Mouse (Mus musculus) NIH3T3 (cell line): Measurements from ENCODE around the gene Lrrc56.
A peak's percentile ranks its signal among the peaks of the same experiment; 100 is the strongest.

Experiments
- DNase-seq: peaks from one replicate; pipeline ENCODE4 v3.0.0-alpha.2; 2012; ENCODE audit warnings: low read depth

Gene Lrrc56

GRCm38 (mm10) chr7:141192776-141193347 lies 1.1 kb upstream of the Lrrc56 start:
- DNase-seq, result no peak

- no peak for DNase-seq
These were observed 555 bp upstream of the Lrrc56 start for GRCm38 (mm10) chr7:141193348-141193856.

- DNase-seq, result no peak
These were observed 452 bp downstream of the Lrrc56 start for GRCm38 (mm10) chr7:141194409-141194808.

GRCm38 (mm10) chr7:141194830-141195229 lies 873 bp downstream of the Lrrc56 start:
- DNase-seq, result peak; percentile 93

- DNase-seq, result no peak
These were observed 1.8 kb downstream of the Lrrc56 start for GRCm38 (mm10) chr7:141195754-141196153.

- DNase-seq, result no peak
These were observed 2.8 kb downstream of the Lrrc56 start for GRCm38 (mm10) chr7:141196619-141197282.

- DNase-seq, result no peak
These were observed 4.2 kb downstream of the Lrrc56 start for GRCm38 (mm10) chr7:141198121-141198520.

- no peak for DNase-seq
These were observed 10.6 kb downstream of the Lrrc56 start for GRCm38 (mm10) chr7:141204546-141204945.

- DNase-seq, result no peak
These were observed 11.5 kb downstream of the Lrrc56 start for GRCm38 (mm10) chr7:141205504-141205903.

- DNase-seq, result no peak
These were observed 12.4 kb downstream of the Lrrc56 start for GRCm38 (mm10) chr7:141206182-141206937.

- DNase-seq, result no peak
These were observed 15.6 kb downstream of the Lrrc56 start for GRCm38 (mm10) chr7:141209526-141209925.

- no peak for DNase-seq
These were observed 16.2 kb downstream of the Lrrc56 start for GRCm38 (mm10) chr7:141210137-141210536.

GRCm38 (mm10) chr7:141210606-141211131 lies 16.7 kb downstream of the Lrrc56 start:
- DNase-seq, result no peak

GRCm38 (mm10) chr7:141213133-141213532 lies 19.2 kb downstream of the Lrrc56 start:
- DNase-seq, result no peak

- DNase-seq, result no peak
These were observed 19.8 kb downstream of the Lrrc56 start, which contains the start of gene Lmntd2 for GRCm38 (mm10) chr7:141213605-141214235. Gene Lmntd2 (minus strand): TSS chr7:141214080.

- DNase-seq, result no peak
These were observed 20.4 kb downstream of the Lrrc56 start for GRCm38 (mm10) chr7:141214310-141214709.

- peak; percentile 91 for DNase-seq
These were observed 21.3 kb downstream of the Lrrc56 start, which contains the start of gene Rassf7 for GRCm38 (mm10) chr7:141215101-141215879. Gene Rassf7 (plus strand): TSS chr7:141215860.

GRCm38 (mm10) chr7:141215880-141216733 lies 22.1 kb downstream of the Lrrc56 start:
- DNase-seq, result peak; percentile 28

- no peak for DNase-seq
These were observed 22.9 kb downstream of the Lrrc56 start for GRCm38 (mm10) chr7:141216894-141217293.

- DNase-seq, result no peak
These were observed 23.5 kb downstream of the Lrrc56 start for GRCm38 (mm10) chr7:141217343-141218013.
